Mouse (Mus musculus) midbrain, embryonic 10.5 days (tissue): ENCODE results near the gene Fam71e1. TPM values are rescaled to one million over a fixed set of nuclear protein-coding genes. Genes with fewer than 3 reads are reported as not detected.
A peak's percentile ranks its signal among the peaks of the same experiment; 100 is the strongest.

Source experiments
- DNase-seq: peaks from one replicate; pipeline ENCODE4 v3.0.0-alpha.2; 2017; ENCODE audit warnings: low spot score
- H3K27ac ChIP-seq: fragments of 300-500 bp; sonication (generic); replicated peaks from 2 replicates; pipeline ENCODE4 v1.5.1; 2016; ENCODE audit warnings: mild to moderate bottlenecking
- H3K27me3 ChIP-seq: fragments of 300-500 bp; sonication (generic); 2 replicates; pipeline ENCODE4 v1.6.1; 2016; ENCODE audit warnings: low read depth, mild to moderate bottlenecking; ENCODE audit not compliant: poor library complexity, severe bottlenecking
- H3K36me3 ChIP-seq: fragments of 300-500 bp; sonication (generic); 2 replicates; pipeline ENCODE4 v1.6.1; 2016; ENCODE audit warnings: mild to moderate bottlenecking, moderate library complexity
- H3K4me1 ChIP-seq: fragments of 300-500 bp; sonication (generic); 2 replicates; pipeline ENCODE4 v1.6.1; 2016
- H3K4me3 ChIP-seq: fragments of 300-500 bp; sonication (generic); 2 replicates; pipeline ENCODE4 v1.5.1; 2016; ENCODE audit warnings: mild to moderate bottlenecking, moderate library complexity
- H3K9me3 ChIP-seq: fragments of 300-500 bp; sonication (generic); replicated peaks from 2 replicates; pipeline ENCODE4 v1.6.1; 2016; ENCODE audit warnings: mild to moderate bottlenecking
- WGBS: fragments of 180-500 bp; shearing (Covaris S2); methylation state at CpG from one replicate; pipeline ENCODE4 v1.1.7; 2016; 5-methylcytosine and 5-hydroxymethylcytosine counted together
- polyA plus RNA-seq: library from polyadenylated mRNA; unstranded; fragments of >200 nt; fragmentation: Nextera tagmentation; extraction: Ambion mirVana; gene quantifications from 2 replicates; pipeline ENCODE4 v1.2.1, GENCODE M21; 2016

The Fam71e1 gene
- polyA plus RNA-seq, 1 experiment from 2014 or later = 20.5 TPM

DNA sequence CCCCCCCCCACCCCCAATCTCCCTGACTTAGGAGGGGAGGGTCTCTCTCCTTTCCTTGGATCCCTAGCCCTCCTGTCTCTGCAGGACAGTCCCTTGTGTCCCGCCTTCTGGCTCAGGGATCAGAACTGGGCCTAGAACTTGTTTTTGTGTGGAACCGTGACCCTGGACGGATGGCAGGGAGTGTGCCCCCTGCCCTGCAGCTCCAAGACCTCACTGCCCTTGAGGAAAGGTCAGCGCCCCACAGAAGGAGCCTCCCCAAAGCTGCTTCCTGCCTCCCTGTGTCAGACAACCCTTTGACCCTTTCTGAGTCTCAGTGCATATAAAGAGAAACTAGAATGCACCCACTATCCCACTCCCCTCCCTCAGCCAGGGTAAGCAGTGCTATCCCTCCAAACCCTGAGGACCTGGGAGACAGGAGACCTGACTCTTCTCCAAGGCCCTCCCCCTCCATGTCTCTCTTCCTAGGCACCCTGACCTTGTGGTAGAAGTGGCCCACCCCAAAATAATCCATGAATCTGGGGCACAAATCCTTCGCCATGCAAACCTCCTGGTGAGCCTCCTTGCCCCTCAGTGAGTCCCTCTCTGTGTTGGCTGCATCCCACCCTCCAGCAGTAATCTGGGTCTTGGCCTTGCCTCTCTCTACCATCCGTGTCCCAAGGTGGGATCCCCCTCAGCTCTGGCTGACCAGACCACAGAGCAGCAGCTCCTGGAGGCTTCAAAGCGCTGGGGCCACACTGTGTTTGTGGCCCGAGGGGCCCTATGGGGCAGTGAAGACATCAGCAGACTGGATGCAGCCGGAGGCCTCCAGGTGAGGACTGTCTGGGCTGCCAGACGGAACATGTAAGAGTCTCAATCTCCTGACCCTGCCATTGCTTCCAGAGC is 30.1 kb upstream of the Fam71e1 start:
- Histone ChIP-seq H3K27me3 (peaks cover 35% of the 10 kb centered on the region), H3K27ac (peak overlapping the region; percentile 35), H3K4me1 (peaks cover 78% of the 10 kb centered on the region), H3K9me3 (no peaks in the 10 kb centered on the region), H3K4me3 (no peak overlapping the region), H3K36me3 (peaks cover 33% of the 10 kb centered on the region)
- 78% methylated on average over 10 of the region's 10 CpGs for WGBS
- DNase-seq = peak; percentile 12

- peaks cover 27% of the 10 kb centered on the region for H3K36me3 ChIP-seq
- peaks cover 28% of the 10 kb centered on the region for H3K27me3 ChIP-seq
- peak overlapping the region; percentile 88 for H3K27ac ChIP-seq
- peak; percentile 15 for DNase-seq
- H3K4me1 ChIP-seq = peaks cover 81% of the 10 kb centered on the region
- WGBS = 87% methylated on average over 16 of the region's 16 CpGs
- peak overlapping the region; percentile 64 for H3K4me3 ChIP-seq
- no peaks in the 10 kb centered on the region for H3K9me3 ChIP-seq
These were observed 29.5 kb upstream of the Fam71e1 start for GRCm38 (mm10) chr7:44466888-44467311.

DNA sequence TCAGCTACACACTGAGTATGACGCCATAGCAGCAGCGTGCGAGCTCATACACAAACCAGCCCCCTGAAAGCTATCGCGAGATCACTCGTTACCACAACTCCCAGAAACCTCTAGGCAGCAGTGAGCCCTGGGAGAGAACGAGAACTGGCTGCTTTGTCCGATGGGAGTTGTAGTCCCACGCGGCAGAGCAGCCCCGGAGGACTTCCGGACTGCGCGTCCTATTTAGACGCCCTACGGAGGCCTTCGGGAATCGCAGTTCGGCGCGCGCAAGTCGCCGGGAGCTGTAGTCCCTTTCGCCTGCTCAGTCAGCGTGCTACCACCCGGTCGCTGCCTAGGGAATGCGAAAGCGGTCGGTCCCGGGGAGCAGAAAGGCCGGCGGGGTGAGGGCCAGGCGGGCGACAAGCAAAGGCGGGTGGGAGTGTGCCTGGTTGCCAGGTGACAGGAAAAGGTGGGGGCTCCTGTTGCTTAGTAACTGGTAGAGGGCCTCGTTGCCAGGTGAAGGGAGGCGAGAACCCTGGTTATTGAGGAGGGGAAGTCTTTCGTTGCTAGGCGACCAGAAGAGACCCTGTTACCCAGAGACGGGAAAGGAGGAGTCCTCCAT is 28.5 kb upstream of the Fam71e1 start, which contains the start of gene Josd2:
Gene Josd2, plus strand, starts transcription at position 170 of the 601 bp plus-strand sequence.
- peak; percentile 96 for DNase-seq
- Histone ChIP-seq H3K9me3 (no peaks in the 10 kb centered on the region), H3K36me3 (peaks cover 16% of the 10 kb centered on the region), H3K27ac (peak within 1 kb of the TSS; percentile 88), H3K27me3 (peaks cover 18% of the 10 kb centered on the region), H3K4me3 (peak within 1 kb of the TSS; percentile 64), H3K4me1 (peaks cover 82% of the 10 kb centered on the region)
- WGBS = under 1% methylated on average over 42 of the region's 42 CpGs

DNA sequence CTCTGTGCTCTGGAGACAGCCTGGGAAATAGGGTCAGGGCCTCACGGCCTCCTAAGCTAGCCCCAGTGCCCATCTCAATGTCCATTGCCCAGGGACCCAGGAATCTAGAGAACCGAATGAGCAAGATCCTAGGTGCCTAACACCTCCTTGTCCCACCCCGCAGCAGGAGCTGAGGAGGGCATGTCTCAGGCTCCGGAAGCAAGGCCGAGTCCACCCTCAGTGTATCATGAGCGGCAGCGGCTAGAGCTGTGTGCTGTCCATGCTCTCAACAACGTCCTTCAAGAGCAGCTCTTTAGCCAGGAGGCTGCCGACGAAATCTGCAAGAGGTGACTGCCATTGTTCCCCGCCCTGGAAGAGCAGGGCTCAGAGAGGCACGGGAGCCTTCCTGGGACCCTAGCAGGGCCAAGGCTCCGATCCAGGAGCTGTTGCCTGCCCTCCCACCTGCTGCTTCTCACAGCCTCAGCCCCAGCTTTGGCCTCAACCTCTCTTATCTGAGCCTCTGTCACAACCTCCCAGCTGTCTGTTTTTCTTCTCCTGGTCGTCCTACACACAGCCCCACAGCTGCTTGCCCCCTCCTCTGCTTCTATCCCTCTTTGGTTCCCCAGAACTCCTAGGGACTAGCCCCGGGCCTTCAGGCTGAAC is 27.6 kb upstream of the Fam71e1 start:
- Histone ChIP-seq H3K4me3 (peak overlapping the region; percentile 64), H3K4me1 (peaks cover 82% of the 10 kb centered on the region), H3K9me3 (no peaks in the 10 kb centered on the region), H3K27me3 (peaks cover 9% of the 10 kb centered on the region), H3K36me3 (peaks cover 8% of the 10 kb centered on the region), H3K27ac (peak overlapping the region; percentile 88)
- WGBS = 66% methylated on average over 15 of the region's 15 CpGs
- peak; percentile 12 for DNase-seq

DNA sequence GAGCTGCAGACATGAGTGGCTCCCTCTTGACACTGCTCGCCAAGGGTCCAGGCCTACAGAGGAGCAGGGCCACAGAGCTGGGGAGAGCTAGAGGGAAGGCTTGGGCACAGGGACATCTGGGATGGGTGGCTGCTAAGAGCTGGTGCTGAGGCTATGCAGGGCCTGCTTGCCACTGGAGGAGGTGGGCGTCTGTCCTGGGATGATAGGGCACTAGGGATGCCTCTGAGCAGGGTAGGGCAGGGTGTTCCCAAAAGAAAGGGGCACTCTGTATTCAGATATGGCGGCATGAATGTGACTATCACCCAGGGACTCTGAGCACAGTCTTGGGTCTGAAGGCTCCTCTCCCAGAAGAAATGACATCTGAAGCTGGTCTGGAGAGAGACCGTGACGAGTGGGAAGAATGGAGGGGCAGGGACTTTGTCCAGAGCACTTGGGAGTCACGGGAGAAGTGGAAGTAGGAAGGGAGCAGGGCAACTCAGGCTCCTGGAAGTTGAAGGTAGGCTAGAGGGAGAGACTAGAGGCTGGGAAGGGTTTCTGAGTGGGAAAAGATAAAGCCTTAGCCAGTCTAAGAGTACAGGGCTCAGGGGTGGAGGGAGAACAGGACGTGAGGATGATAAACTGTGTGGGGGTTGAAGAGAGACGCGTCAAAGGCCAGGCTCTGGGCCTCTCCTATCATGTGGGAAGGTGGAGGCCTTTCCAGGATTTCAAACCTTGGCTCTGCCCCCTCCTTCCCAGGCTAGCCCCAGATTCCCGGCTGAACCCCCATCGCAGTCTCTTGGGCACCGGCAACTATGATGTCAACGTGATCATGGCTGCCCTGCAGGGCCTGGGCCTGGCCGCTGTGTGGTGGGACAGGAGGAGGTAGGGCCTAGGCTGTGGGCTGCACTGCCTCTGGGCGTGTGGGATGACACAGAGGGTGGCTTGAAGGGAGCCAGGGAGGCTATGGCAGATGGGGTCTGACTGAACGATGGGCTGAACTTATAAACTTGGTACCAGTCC is 26.4 kb upstream of the Fam71e1 start:
- no peak for DNase-seq
- peaks cover 12% of the 10 kb centered on the region for H3K27me3 ChIP-seq
- 88% methylated on average over 16 of the region's 16 CpGs for WGBS
- H3K27ac ChIP-seq = peak overlapping the region; percentile 88
- peaks cover 81% of the 10 kb centered on the region for H3K4me1 ChIP-seq
- no peaks in the 10 kb centered on the region for H3K9me3 ChIP-seq
- H3K4me3 ChIP-seq = peak overlapping the region; percentile 64; the same call in 1 of the 2 replicates
- H3K36me3 ChIP-seq = no peaks in the 10 kb centered on the region

DNA sequence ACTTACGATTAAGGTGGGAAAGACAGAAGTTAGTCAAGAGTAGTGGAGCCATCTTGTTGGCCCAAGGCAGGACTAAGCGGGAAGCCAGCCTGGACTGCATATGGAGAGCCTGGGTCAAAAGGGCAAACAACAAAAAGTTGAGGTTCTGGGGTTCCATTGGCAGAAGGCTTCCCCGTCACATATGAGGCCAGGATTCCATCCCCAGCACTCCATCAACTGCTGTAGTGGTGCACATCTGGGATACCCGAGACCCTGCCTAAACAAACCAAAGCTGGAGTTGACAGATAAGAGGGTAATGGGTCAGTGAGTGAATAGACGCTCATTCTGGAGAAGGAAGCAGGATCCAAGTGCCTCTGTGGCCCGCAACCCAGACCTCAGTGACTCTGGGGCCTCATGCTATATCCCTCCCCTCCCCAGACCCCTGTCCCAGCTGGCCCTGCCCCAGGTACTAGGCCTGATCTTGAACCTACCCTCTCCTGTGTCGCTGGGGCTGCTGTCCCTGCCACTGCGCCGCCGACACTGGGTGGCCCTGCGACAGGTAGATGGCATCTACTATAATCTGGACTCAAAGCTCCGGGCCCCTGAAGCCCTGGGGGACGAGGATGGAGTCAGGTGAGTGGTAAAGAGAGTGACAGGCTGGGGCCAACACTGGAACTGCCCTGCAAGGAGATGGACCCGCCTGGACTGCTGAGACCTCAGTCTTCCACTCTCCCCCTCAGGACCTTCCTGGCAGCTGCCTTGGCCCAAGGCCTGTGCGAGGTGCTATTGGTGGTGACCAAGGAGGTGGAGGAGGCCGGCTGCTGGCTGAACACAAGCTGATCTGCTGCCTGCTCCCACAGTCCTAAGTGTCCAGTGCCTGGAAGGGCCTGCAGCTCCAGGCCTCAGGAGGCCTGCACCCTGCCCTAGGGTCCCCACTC is 25.4 kb upstream of the Fam71e1 start:
- Histone ChIP-seq H3K27ac (0 out of 2 replicates have a peak overlapping the region, but pooled peaks have one; percentile 88), H3K9me3 (no peaks in the 10 kb centered on the region), H3K27me3 (peaks cover 22% of the 10 kb centered on the region), H3K4me3 (no peak overlapping the region), H3K36me3 (no peaks in the 10 kb centered on the region), H3K4me1 (peaks cover 77% of the 10 kb centered on the region)
- 84% methylated on average over 16 of the region's 16 CpGs for WGBS
- no peak for DNase-seq

GRCm38 (mm10) chr7:44471880-44472557 is 24.4 kb upstream of the Fam71e1 start:
- DNase-seq = no peak
- Histone ChIP-seq H3K36me3 (no peaks in the 10 kb centered on the region), H3K27ac (0 out of 2 replicates have a peak overlapping the region, but pooled peaks have one; percentile 1), H3K4me1 (peaks cover 67% of the 10 kb centered on the region), H3K9me3 (no peaks in the 10 kb centered on the region), H3K27me3 (peaks cover 32% of the 10 kb centered on the region), H3K4me3 (no peak overlapping the region)
- WGBS = 58% methylated on average over 6 of the region's 6 CpGs

DNA sequence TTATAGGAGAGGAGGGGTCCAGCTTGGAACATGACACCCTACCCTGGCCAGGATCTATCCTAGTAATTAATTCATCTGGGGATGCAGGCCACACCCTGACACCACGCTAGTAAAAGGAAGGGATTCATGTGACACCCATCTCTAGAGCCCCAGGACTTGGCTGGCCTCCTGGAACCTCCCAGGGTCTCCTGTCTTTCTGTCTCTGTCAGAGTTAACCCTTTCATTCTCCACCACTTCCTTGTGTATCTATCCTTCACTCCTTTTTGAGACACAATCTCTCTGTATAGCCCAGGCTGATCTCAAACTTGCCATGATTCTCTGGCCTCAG is 23.9 kb upstream of the Fam71e1 start:
- DNase-seq = peak; percentile 12
- H3K4me1 ChIP-seq = peaks cover 61% of the 10 kb centered on the region
- H3K27me3 ChIP-seq = peaks cover 37% of the 10 kb centered on the region
- WGBS = 32% methylated on average over 1 of the region's 1 CpGs
- no peaks in the 10 kb centered on the region for H3K9me3 ChIP-seq
- no peaks in the 10 kb centered on the region for H3K36me3 ChIP-seq
- no peak overlapping the region for H3K4me3 ChIP-seq
- H3K27ac ChIP-seq = 0 out of 2 replicates have a peak overlapping the region, but pooled peaks have one; percentile 35

GRCm38 (mm10) chr7:44472961-44473646 is 23.3 kb upstream of the Fam71e1 start:
- Histone ChIP-seq H3K27ac (peak overlapping the region; percentile 53), H3K4me3 (no peak overlapping the region), H3K27me3 (peaks cover 43% of the 10 kb centered on the region), H3K36me3 (no peaks in the 10 kb centered on the region), H3K4me1 (peaks cover 60% of the 10 kb centered on the region), H3K9me3 (no peaks in the 10 kb centered on the region)
- DNase-seq = peak; percentile 12
- 71% methylated on average over 9 of the region's 9 CpGs for WGBS

- Histone ChIP-seq H3K4me3 (no peak overlapping the region), H3K4me1 (peaks cover 47% of the 10 kb centered on the region), H3K36me3 (no peaks in the 10 kb centered on the region), H3K27me3 (peaks cover 56% of the 10 kb centered on the region), H3K9me3 (no peaks in the 10 kb centered on the region), H3K27ac (peak overlapping the region; percentile 72)
- WGBS = 19% methylated on average over 4 of the region's 4 CpGs
- no peak for DNase-seq
These were observed 22.0 kb upstream of the Fam71e1 start for GRCm38 (mm10) chr7:44474419-44474818.
